Mouse (Mus musculus) megakaryocyte, embryonic 14.5 days (primary cell): ENCODE measurements at regions not wholly inside any gene's neighbourhood (a gene's known extent, or its start where the extent isn't known, plus 50 kb on each side); places are given as distances from the start of the nearest gene placed in this dataset.

Source experiments
- H3K27me3 ChIP-seq: replicated peaks from 2 replicates; pipeline ENCODE3; 2012; ENCODE audit warnings: inconsistent platforms
- H3K36me3 ChIP-seq: replicated peaks from 2 replicates; pipeline ENCODE3; 2012; ENCODE audit warnings: low read length, inconsistent platforms, mixed read lengths
- H3K4me1 ChIP-seq: 2 replicates; pipeline ENCODE4 v1.6.1; 2012; ENCODE audit warnings: inconsistent platforms
- H3K4me3 ChIP-seq: replicated peaks from 2 replicates; pipeline ENCODE3; 2012; ENCODE audit warnings: moderate library complexity, mild to moderate bottlenecking, inconsistent platforms
- H3K9me3 ChIP-seq: 2 replicates; pipeline ENCODE4 v1.6.1; 2012; ENCODE audit warnings: inconsistent platforms
- FLI1 ChIP-seq: IDR thresholded peaks from 2 replicates; pipeline ENCODE4 v1.6.1; 2012; ENCODE audit warnings: low read length, inconsistent platforms, mixed read lengths
- GATA1 ChIP-seq: IDR thresholded peaks from 3 replicates; pipeline ENCODE4 v1.6.1; 2012; ENCODE audit warnings: mixed read lengths, low read length, inconsistent platforms, borderline replicate concordance

GRCm38 (mm10) chr12:6087071-6087470, 711.6 kb upstream of the Klhl29 start:
- no peak overlapping the region for H3K4me3 ChIP-seq
- no peaks in the 10 kb centered on the region for H3K36me3 ChIP-seq
- H3K9me3 ChIP-seq = no peaks in the 10 kb centered on the region
- TF ChIP-seq FLI1 (no peak), GATA1 (no peak)
- H3K27me3 ChIP-seq = no peaks in the 10 kb centered on the region
- no peaks in the 10 kb centered on the region for H3K4me1 ChIP-seq

- Histone ChIP-seq H3K27me3 (no peaks in the 10 kb centered on the region), H3K9me3 (no peaks in the 10 kb centered on the region), H3K4me1 (no peaks in the 10 kb centered on the region), H3K4me3 (no peak overlapping the region), H3K36me3 (no peaks in the 10 kb centered on the region)
- no peak for TF ChIP-seq GATA1
- TF ChIP-seq FLI1 = no peak
Observed at GRCm38 (mm10) chr12:6046866-6047689, 671.6 kb upstream of the Klhl29 start.

- TF ChIP-seq FLI1 (no peak), GATA1 (no peak)
- Histone ChIP-seq H3K4me3 (no peak overlapping the region), H3K4me1 (no peaks in the 10 kb centered on the region), H3K36me3 (no peaks in the 10 kb centered on the region), H3K27me3 (no peaks in the 10 kb centered on the region), H3K9me3 (no peaks in the 10 kb centered on the region)
Observed at GRCm38 (mm10) chr12:6046110-6046509, 670.6 kb upstream of the Klhl29 start.

DNA sequence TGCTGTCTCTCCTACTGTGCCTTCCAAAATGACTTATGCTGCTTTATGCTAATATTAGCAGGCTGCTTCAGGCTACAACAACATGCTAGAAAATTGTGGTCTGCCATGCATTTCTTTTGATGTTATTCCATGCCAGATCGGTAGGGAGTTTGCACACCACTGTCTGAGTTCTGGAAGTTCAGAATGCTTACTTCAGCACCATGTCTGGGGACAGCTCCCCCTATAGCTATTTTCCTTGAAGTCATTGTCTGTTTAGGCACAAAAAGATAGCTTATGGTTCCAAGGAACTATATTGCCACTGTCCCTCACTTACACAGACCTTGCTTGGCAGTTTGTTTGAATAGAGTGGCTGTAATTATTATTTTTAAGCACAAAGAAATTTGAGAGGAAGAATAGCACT, 666.8 kb upstream of the Klhl29 start:
- H3K9me3 ChIP-seq = no peaks in the 10 kb centered on the region
- no peaks in the 10 kb centered on the region for H3K36me3 ChIP-seq

GRCm38 (mm10) chr12:6024111-6024510, 648.6 kb upstream of the Klhl29 start:
- Histone ChIP-seq H3K36me3 (no peaks in the 10 kb centered on the region), H3K4me3 (no peak overlapping the region), H3K27me3 (no peaks in the 10 kb centered on the region), H3K9me3 (0 out of 2 replicates have a peak, but pooled peaks cover 4% of the 10 kb centered on the region), H3K4me1 (no peaks in the 10 kb centered on the region)
- TF ChIP-seq FLI1 (no peak), GATA1 (no peak)

More for the DNA sequence above, 666.8 kb upstream of the Klhl29 start:
- TF ChIP-seq FLI1 (no peak), GATA1 (no peak)
- no peak overlapping the region for H3K4me3 ChIP-seq
- no peaks in the 10 kb centered on the region for H3K27me3 ChIP-seq
- H3K4me1 ChIP-seq = no peaks in the 10 kb centered on the region

GRCm38 (mm10) chr12:6022490-6022889, 647.0 kb upstream of the Klhl29 start:
- no peaks in the 10 kb centered on the region for H3K4me1 ChIP-seq
- H3K36me3 ChIP-seq = no peaks in the 10 kb centered on the region
- no peaks in the 10 kb centered on the region for H3K27me3 ChIP-seq
- no peak for TF ChIP-seq GATA1
- no peak for TF ChIP-seq FLI1
- no peak overlapping the region for H3K4me3 ChIP-seq
- 0 out of 2 replicates have a peak, but pooled peaks cover 3% of the 10 kb centered on the region for H3K9me3 ChIP-seq

DNA sequence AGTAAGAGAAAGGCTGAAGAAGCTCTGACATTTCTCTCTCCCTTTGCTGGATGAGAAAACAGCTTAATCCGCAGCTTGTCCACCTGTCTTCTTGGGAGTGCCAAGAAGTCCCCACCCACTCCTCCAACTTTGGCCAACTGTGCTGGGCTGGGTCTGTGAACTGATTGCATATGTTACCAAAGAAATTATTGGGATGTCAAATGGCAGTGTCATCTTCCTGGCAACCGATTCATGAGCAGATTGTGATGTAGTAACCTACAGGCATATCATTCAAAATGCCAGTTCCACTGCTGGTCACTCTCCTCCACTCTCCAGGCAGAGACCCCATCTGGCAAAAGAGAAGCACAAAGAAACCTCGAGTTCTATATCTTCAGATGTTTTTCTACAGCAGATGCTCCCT, 625.5 kb upstream of the Klhl29 start:
- Histone ChIP-seq H3K9me3 (peaks cover 3% of the 10 kb centered on the region; the same call in 1 of the 2 replicates), H3K36me3 (no peaks in the 10 kb centered on the region), H3K27me3 (no peaks in the 10 kb centered on the region), H3K4me1 (no peaks in the 10 kb centered on the region), H3K4me3 (no peak overlapping the region)
- TF ChIP-seq FLI1 (no peak), GATA1 (no peak)

GRCm38 (mm10) chr12:5997366-5997765, 621.9 kb upstream of the Klhl29 start:
- Histone ChIP-seq H3K4me1 (no peaks in the 10 kb centered on the region), H3K36me3 (no peaks in the 10 kb centered on the region), H3K9me3 (peaks cover 3% of the 10 kb centered on the region; the same call in 1 of the 2 replicates), H3K4me3 (no peak overlapping the region), H3K27me3 (no peaks in the 10 kb centered on the region)
- no peak for TF ChIP-seq FLI1
- TF ChIP-seq GATA1 = no peak

DNA sequence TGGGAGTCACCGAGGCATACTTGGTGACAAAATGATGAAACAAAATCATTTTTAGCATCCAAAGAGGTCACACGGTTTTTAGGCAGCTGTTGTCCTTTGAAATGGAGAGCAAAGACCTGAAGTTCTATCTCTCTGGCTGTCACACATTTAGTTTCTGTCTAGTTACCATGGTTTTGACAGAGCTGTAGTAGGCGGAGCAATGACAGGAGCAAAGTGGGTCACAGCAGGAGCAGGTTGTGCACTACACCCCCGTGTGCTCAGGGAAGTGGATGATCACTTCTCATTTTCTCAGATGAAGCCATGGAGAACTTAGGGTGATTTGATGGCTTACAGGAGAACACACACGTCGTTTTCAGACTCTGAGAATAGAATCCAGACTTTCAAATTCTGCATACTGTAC, 621.2 kb upstream of the Klhl29 start:
- no peak overlapping the region for H3K4me3 ChIP-seq
- no peaks in the 10 kb centered on the region for H3K36me3 ChIP-seq
- no peaks in the 10 kb centered on the region for H3K27me3 ChIP-seq
- TF ChIP-seq GATA1 (no peak), FLI1 (no peak)
- no peaks in the 10 kb centered on the region for H3K4me1 ChIP-seq
- peaks cover 3% of the 10 kb centered on the region; the same call in 1 of the 2 replicates for H3K9me3 ChIP-seq

- TF ChIP-seq GATA1 = no peak
- no peak for TF ChIP-seq FLI1
- Histone ChIP-seq H3K27me3 (no peaks in the 10 kb centered on the region), H3K4me1 (no peaks in the 10 kb centered on the region), H3K9me3 (no peaks in the 10 kb centered on the region), H3K4me3 (no peak overlapping the region), H3K36me3 (no peaks in the 10 kb centered on the region)
Observed at GRCm38 (mm10) chr12:5983937-5984610, 608.6 kb upstream of the Klhl29 start.
